Mouse (Mus musculus) lung, embryonic 15.5 days (tissue): ENCODE data around the gene Ttll10. TPM values are rescaled to one million over a fixed set of nuclear protein-coding genes. Genes with fewer than 3 reads are reported as not detected.
A peak's percentile ranks its signal among the peaks of the same experiment; 100 is the strongest.

ENCODE experiments used
- ATAC-seq: fragments of 200-750 bp; cut with Nextera tagmentation; 2 replicates; pipeline ENCODE4 v1.8.0; 2017; ENCODE audit warnings: moderate number of reproducible peaks, borderline replicate concordance; ENCODE audit not compliant: low FRiP score, low TSS enrichment; ENCODE audit errors: extremely low read depth
- H3K27ac ChIP-seq: fragments of 300-500 bp; sonication (generic); 2 replicates; pipeline ENCODE4 v1.5.1; 2015; ENCODE audit warnings: moderate library complexity, mild to moderate bottlenecking, inconsistent platforms
- H3K27me3 ChIP-seq: fragments of 300-500 bp; sonication (generic); 2 replicates; pipeline ENCODE4 v1.6.1; 2015; ENCODE audit warnings: inconsistent platforms
- H3K36me3 ChIP-seq: fragments of 300-500 bp; sonication (generic); 2 replicates; pipeline ENCODE4 v1.6.1; 2015; ENCODE audit warnings: inconsistent platforms
- H3K4me1 ChIP-seq: fragments of 300-500 bp; sonication (generic); 2 replicates; pipeline ENCODE4 v1.6.1; 2015; ENCODE audit warnings: inconsistent platforms
- H3K4me2 ChIP-seq: fragments of 300-500 bp; sonication (generic); 2 replicates; pipeline ENCODE4 v1.6.1; 2015; ENCODE audit warnings: inconsistent platforms, mild to moderate bottlenecking, moderate library complexity
- H3K4me3 ChIP-seq: fragments of 300-500 bp; sonication (generic); 2 replicates; pipeline ENCODE4 v1.5.1; 2015; ENCODE audit warnings: mild to moderate bottlenecking, inconsistent platforms
- H3K9ac ChIP-seq: fragments of 300-500 bp; sonication (generic); 2 replicates; pipeline ENCODE4 v1.6.1; 2015; ENCODE audit warnings: inconsistent platforms
- H3K9me3 ChIP-seq: fragments of 300-500 bp; sonication (generic); 2 replicates; pipeline ENCODE4 v1.6.1; 2016; ENCODE audit warnings: inconsistent platforms
- WGBS: fragments of 180-500 bp; shearing (Covaris S2); methylation state at CpG from one replicate; pipeline ENCODE4 v1.1.7; 2015; 5-methylcytosine and 5-hydroxymethylcytosine counted together
- microRNA counts: library from miRNA; unstranded; fragments of <30 nt; microRNA quantifications from one replicate; lab custom pipeline; 2016
- microRNA-seq: library from miRNA; unstranded; fragments of <30 nt; microRNA quantifications from one replicate; pipeline ENCODE4, GENCODE M21; 2016
- polyA plus RNA-seq: library from polyadenylated mRNA; unstranded; fragments of >200 nt; fragmentation: Nextera tagmentation; extraction: Ambion mirVana; gene quantifications from 2 replicates; pipeline ENCODE4 v1.2.1, GENCODE M21; 2015

Gene Ttll10
- polyA plus RNA-seq, 1 experiment from 2014 or later: 2.9 TPM

GRCm38 (mm10) chr4:155991211-155991907, 67.9 kb downstream of the Ttll10 start:
- WGBS: 84% methylated on average over 22 of the region's 22 CpGs
- ATAC-seq: no peak

More at GRCm38 (mm10) chr4:155991211-155991907, 67.9 kb downstream of the Ttll10 start:
- H3K9me3 ChIP-seq: no peaks in the 10 kb centered on the region
- peaks cover 2% of the 10 kb centered on the region; the same call in 1 of the 2 replicates for H3K36me3 ChIP-seq
- H3K9ac ChIP-seq: peak overlapping the region; percentile 79
- peaks cover 32% of the 10 kb centered on the region for H3K4me1 ChIP-seq
- peak overlapping the region; percentile 97 for H3K4me2 ChIP-seq
- peak overlapping the region; percentile 87 for H3K4me3 ChIP-seq
- H3K27ac ChIP-seq: peak overlapping the region; percentile 95
- H3K27me3 ChIP-seq: no peaks in the 10 kb centered on the region

MicroRNAs within 50 kb of the gene (microRNA counts, 519-probe panel; counts per million panel counts)
- 2,904 counts per million, percentile 76 among the panel's probes with 10 or more counts for microRNA mmu-miR-200a (lab: Ali Mortazavi, UCI)
- 3,408 counts per million, percentile 90 among the panel's probes with 10 or more counts for microRNA mmu-miR-200b (lab: Ali Mortazavi, UCI)
- 3,762 counts per million, percentile 94 among the panel's probes with 10 or more counts for microRNA mmu-miR-429 (lab: Ali Mortazavi, UCI)

Small RNAs within 50 kb of the gene (microRNA-seq; reads per million reads assigned to microRNA genes)
- 1,040 reads per million, percentile 76 among the genes with 10 or more reads in this experiment for gene Mir200a
- gene Mir200b: 6,240 reads per million, percentile 92 among the genes with 10 or more reads in this experiment
- 15,818 reads per million, percentile 97 among the genes with 10 or more reads in this experiment for gene Mir429

Other genes with a start within 250 kb of the Ttll10 start
- 152 and 169 TPM in 2 replicates for gene Ccnl2, start 246.9 kb downstream of the Ttll10 start, polyA plus RNA-seq
- 143 and 146 TPM in 2 replicates for gene Aurkaip1, start 228.1 kb downstream of the Ttll10 start, polyA plus RNA-seq
- 194 and 223 TPM in 2 replicates for gene Mxra8, start 219.7 kb downstream of the Ttll10 start, polyA plus RNA-seq
- gene Dvl1, start 212.0 kb downstream of the Ttll10 start, polyA plus RNA-seq: 14.0 and 14.7 TPM in 2 replicates
- 0.34 and 0.36 TPM in 2 replicates for gene Tas1r3, start 196.1 kb downstream of the Ttll10 start, polyA plus RNA-seq
- 14.5 and 15.2 TPM in 2 replicates for gene Cptp, start 190.0 kb downstream of the Ttll10 start, polyA plus RNA-seq
- 77.7 and 80.5 TPM in 2 replicates for gene Ints11, start 189.9 kb downstream of the Ttll10 start, polyA plus RNA-seq
- gene Pusl1, start 167.6 kb downstream of the Ttll10 start, polyA plus RNA-seq: 42.9 and 44.9 TPM in 2 replicates
- gene Acap3, start 167.6 kb downstream of the Ttll10 start, polyA plus RNA-seq: 15.1 and 17.7 TPM in 2 replicates
- 106 and 107 TPM in 2 replicates for gene Ube2j2, start 115.6 kb downstream of the Ttll10 start, polyA plus RNA-seq
- 39.3 and 45.0 TPM in 2 replicates for gene C1qtnf12, start 97.1 kb downstream of the Ttll10 start, polyA plus RNA-seq
- 16.4 and 17.0 TPM in 2 replicates for gene B3galt6, start 66.8 kb downstream of the Ttll10 start, polyA plus RNA-seq
- 156 and 162 TPM in 2 replicates for gene Sdf4, start 66.5 kb downstream of the Ttll10 start, polyA plus RNA-seq
- gene Tnfrsf4, start 45.6 kb downstream of the Ttll10 start, polyA plus RNA-seq: 0.39 and 0.42 TPM in 2 replicates
- gene Tnfrsf18, start 33.2 kb downstream of the Ttll10 start, polyA plus RNA-seq: 1.6 and 2.7 TPM in 2 replicates
- gene 9430015G10Rik, start 50.6 kb upstream of the Ttll10 start, polyA plus RNA-seq: 40.2 and 43.4 TPM in 2 replicates
- gene Rnf223, start 71.1 kb upstream of the Ttll10 start, polyA plus RNA-seq: 0.15 and 0.29 TPM in 2 replicates
- 75.6 and 77.0 TPM in 2 replicates for gene Agrn, start 138.1 kb upstream of the Ttll10 start, polyA plus RNA-seq
- 2.1 and 3.1 TPM in 2 replicates for gene Isg15, start 141.4 kb upstream of the Ttll10 start, polyA plus RNA-seq
- 2.7 and 3.5 TPM in 2 replicates for gene AW011738, start 143.9 kb upstream of the Ttll10 start, polyA plus RNA-seq
- gene Perm1, start 156.5 kb upstream of the Ttll10 start, polyA plus RNA-seq: 0.49 and 0.55 TPM in 2 replicates
- gene Plekhn1, start 175.4 kb upstream of the Ttll10 start, polyA plus RNA-seq: 19.0 and 21.1 TPM in 2 replicates
- gene Noc2l, start 176.6 kb upstream of the Ttll10 start, polyA plus RNA-seq: 67.3 and 69.2 TPM in 2 replicates
- 0.30 and 0.34 TPM in 2 replicates for gene Samd11, start 196.2 kb upstream of the Ttll10 start, polyA plus RNA-seq